Mouse (Mus musculus) lung, postnatal 10 days (tissue): ENCODE data around the gene Flt3l.
"Not testable (repeated sequence)": the region's sequence is repeated elsewhere in the genome, so short reads cannot be mapped to it uniquely, and the experiment has no call there.

Experiments
- DNase-seq: peaks from one replicate; pipeline ENCODE4 v3.0.0; 2021

Flt3l gene

GRCm38 (mm10) chr7:45141319-45141718 is 5.1 kb upstream of the Flt3l start:
- no peak for DNase-seq

DNA sequence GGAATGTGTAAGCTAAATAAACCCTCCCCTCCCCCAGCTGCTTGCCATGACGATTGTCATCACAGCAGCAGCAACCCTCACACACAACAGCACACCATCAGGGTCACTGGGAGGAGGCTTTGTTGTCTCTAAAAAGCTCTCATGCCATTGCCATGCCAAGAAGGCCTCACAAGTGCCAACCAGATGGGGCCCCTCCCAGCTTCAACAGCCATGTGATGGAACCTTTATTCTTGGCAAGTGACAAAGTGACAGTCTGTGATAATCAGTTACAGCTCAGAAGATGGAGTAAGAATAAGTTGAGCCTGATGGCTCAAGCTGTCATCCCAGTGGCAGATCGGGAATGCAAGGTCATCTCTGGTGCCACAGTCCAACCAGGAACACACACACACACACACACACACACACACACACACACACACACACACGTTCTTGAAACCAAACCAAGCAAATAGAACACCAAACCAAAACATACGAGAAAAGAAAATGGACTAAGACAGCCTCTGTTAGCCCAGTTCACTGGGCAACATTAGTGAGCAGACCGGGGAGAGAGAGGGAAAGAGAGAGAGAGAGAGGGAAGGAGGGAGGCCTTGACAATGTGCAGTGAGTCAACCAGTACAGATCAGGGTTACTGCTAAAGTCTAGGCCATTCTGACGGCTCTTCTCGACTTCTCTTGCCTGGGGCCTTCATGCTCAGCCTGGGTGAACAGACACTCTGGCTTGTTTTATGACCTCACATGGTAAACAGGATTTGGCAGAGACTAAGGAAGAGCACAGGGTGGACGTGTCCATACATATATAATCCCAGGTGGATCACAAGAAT is 3.9 kb upstream of the Flt3l start:
- DNase-seq: peak; percentile 71

- no peak for DNase-seq
These were observed 2.2 kb upstream of the Flt3l start for GRCm38 (mm10) chr7:45138403-45138802.

- no peak for DNase-seq
These were observed 1.2 kb upstream of the Flt3l start for GRCm38 (mm10) chr7:45137171-45138006.

GRCm38 (mm10) chr7:45135370-45135769 is 862 bp downstream of the Flt3l start:
- no peak for DNase-seq

GRCm38 (mm10) chr7:45134544-45135026 is 1.6 kb downstream of the Flt3l start:
- peak; percentile 74 for DNase-seq

GRCm38 (mm10) chr7:45133446-45134159 is 2.6 kb downstream of the Flt3l start:
- DNase-seq: no peak

GRCm38 (mm10) chr7:45131850-45132249 is 4.4 kb downstream of the Flt3l start:
- no peak for DNase-seq

DNA sequence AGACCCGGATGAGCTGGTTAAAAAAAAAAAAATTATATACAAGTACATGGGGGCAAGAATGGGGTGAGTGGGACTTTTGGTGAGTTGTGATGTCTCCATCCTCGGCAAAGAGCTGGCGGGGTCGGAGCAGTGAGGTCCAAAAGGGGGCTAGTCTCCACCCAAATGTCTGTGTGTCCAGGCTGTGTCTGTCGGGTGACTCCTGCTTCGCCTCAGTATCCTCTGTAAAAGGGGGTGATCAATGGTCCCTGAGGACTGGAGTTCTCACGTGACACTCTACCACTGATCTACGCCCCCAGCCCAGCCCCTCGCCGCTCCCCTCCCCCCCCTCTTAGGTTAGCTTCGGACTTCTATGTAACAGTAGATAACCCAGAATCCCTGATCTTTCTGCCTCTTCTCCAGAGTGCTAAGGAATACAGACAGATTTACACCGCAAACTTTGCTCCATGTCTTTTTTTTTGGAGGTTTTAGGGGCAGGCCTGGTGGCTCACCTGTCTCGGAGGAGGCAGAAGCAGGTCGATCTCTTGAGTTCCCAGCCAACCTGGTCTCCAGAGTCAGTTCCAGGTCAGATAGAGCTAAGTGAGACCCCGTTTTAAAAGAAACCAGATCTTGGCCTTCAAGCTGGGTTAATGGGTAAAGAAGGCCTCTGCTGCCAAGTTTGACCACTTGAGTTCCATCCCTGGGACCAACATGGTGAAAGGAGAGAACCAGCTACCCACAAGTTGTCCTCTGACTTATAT is 6.3 kb downstream of the Flt3l start:
- DNase-seq: no peak

GRCm38 (mm10) chr7:45129318-45129717 is 6.9 kb downstream of the Flt3l start:
- no peak for DNase-seq

DNA sequence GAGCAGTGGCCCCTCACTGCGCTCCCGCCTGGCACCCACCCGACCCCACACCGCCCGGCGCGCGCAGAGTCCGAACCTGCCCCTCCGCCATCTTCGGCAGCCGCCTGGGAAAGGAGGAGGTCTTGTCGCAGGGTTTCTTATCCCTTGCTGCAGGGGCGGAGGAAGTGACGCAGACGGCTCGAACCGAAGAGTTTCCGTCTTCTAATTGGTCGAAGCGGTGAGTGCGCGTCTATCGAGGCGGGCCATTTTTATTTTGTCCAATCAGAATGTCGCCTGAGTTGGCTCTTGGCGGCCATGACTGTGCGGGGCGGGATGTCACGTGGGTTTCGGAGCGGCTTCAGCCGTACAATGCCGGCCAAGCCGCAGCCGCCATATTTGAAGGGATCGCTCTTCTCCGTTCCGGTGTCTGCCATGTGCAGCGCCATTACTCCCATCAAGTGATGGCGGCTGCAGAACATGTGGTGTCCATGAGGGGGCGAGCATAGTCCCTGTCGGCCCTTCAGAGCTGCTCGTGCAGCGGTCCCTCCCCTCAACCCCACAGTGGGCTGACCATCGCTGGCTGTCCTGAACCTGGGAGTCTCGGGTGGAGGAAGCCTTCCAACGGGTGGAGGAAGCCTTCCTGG is 7.5 kb downstream of the Flt3l start, which contains the start of gene Rpl13a:
Gene Rpl13a (minus strand): TSS at position 138 of the 623 bp plus-strand sequence.
- peak; percentile 99 for DNase-seq

GRCm38 (mm10) chr7:45127700-45128224 is 8.5 kb downstream of the Flt3l start:
- DNase-seq: no peak

GRCm38 (mm10) chr7:45126844-45127699 is 9.2 kb downstream of the Flt3l start:
- no peak for DNase-seq

DNA sequence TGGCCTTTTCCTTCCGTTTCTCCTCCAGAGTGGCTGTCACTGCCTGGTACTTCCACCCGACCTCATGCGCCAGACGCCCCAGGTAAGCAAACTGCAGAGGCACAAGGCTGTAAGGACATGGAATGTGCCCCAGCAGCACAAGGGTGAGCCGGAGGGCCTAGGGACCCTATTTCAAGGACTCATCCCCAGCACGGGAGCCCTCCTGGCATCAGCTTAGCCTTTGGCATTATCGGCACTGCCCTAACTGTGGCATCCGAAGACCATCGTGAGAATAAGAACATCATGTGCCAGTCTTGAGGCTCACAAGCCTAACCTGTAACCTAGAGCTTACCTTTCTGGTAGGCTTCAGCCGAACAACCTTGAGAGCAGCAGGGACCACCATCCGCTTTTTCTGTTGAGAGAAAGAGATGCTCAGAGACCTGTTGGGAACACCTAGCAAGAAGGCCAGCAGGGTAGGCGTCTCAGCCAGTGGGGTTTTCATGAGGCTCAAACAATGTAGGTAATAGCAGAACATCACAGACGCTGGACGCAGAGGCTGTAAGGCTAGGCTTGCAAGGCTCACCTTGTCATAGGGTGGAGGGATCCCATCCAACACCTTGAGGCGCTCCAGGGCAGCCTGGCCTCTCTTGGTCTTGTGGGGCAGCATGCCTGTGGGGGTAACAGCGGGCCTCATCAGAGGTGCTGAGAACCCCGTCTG is 9.9 kb downstream of the Flt3l start:
- DNase-seq: no peak

DNA sequence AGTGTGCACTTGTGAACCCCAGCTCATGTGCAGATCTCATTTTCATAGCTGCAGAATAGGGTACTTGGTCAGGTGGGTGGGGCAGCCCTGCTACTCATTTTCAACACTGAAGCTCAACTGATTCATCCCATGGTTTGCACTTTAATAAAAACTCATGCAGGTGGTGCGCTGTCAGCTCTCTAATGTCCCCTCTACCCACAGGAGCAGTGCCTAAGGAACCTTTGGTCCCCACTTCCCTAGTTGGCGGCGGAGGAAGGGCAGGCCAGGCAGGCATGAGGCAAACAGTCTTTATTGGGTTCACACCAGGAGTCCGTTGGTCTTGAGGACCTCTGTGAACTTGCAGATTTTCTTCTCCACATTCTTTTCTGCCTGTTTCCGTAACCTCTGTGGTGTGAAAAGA is 10.6 kb downstream of the Flt3l start:
- not testable (repeated sequence) for DNase-seq

GRCm38 (mm10) chr7:45125144-45125600 is 11.1 kb downstream of the Flt3l start:
- DNase-seq: peak; percentile 38

GRCm38 (mm10) chr7:45124224-45125143 is 11.7 kb downstream of the Flt3l start, which contains the start of gene Rps11:
TSS of gene Rps11 (minus strand) at chr7:45124439.
- DNase-seq: peak; percentile 100

- DNase-seq: peak; percentile 56
These were observed 13.1 kb downstream of the Flt3l start for GRCm38 (mm10) chr7:45123186-45123570.
